Mouse (Mus musculus) ES-Bruce4 (cell line): Measurements from ENCODE around the gene Hacd3. TPM values are rescaled to one million over a fixed set of nuclear protein-coding genes. Genes with fewer than 3 reads are reported as not detected.

ENCODE experiments used
- H3K27ac ChIP-seq: 2 replicates; pipeline ENCODE4 v1.5.1; 2012; ENCODE audit warnings: low read length, inconsistent platforms; ENCODE audit not compliant: insufficient read depth
- H3K27me3 ChIP-seq: 2 replicates; pipeline ENCODE4 v1.6.1; 2012; ENCODE audit warnings: mild to moderate bottlenecking, low read length, inconsistent platforms; ENCODE audit not compliant: control insufficient read depth, poor library complexity, insufficient read depth, severe bottlenecking
- H3K36me3 ChIP-seq: 2 replicates; pipeline ENCODE4 v1.6.1; 2012; ENCODE audit warnings: inconsistent platforms, mild to moderate bottlenecking, low read length, moderate library complexity; ENCODE audit not compliant: control insufficient read depth, poor library complexity, insufficient read depth, severe bottlenecking
- H3K4me1 ChIP-seq: one replicate; pipeline ENCODE4 v1.8.1; 2011; ENCODE audit warnings: low read length; ENCODE audit not compliant: control insufficient read depth, insufficient read depth
- H3K4me3 ChIP-seq: 2 replicates; pipeline ENCODE4 v1.5.1; 2011; ENCODE audit warnings: low read depth, mild to moderate bottlenecking, low read length
- H3K9ac ChIP-seq: 2 replicates; pipeline ENCODE4 v1.6.1; 2012; ENCODE audit warnings: low read depth, mild to moderate bottlenecking, inconsistent platforms; ENCODE audit not compliant: poor library complexity, severe bottlenecking
- H3K9me3 ChIP-seq: replicated peaks from 2 replicates; pipeline ENCODE4 v1.6.1; 2012; ENCODE audit warnings: mild to moderate bottlenecking, low read length, inconsistent platforms; ENCODE audit not compliant: control insufficient read depth, poor library complexity, insufficient read depth, severe bottlenecking
- CTCF ChIP-seq: IDR thresholded peaks from one replicate; pipeline ENCODE4 v1.8.1; 2011; ENCODE audit warnings: low read depth, low read length
- EP300 ChIP-seq: IDR thresholded peaks from 2 replicates; pipeline ENCODE4 v1.6.1; 2011; ENCODE audit warnings: low read depth, low read length; ENCODE audit not compliant: insufficient read depth
- POLR2A ChIP-seq: IDR thresholded peaks from one replicate; pipeline ENCODE4 v1.8.1; 2011; ENCODE audit warnings: low read length; ENCODE audit not compliant: insufficient read depth
- polyA plus RNA-seq: library from polyadenylated mRNA; stranded (reverse); fragments of >200 nt; gene quantifications from 2 replicates; pipeline ENCODE4 v1.2.4, GENCODE M21; 2011; ENCODE audit warnings: low read depth; ENCODE audit not compliant: missing spikeins, insufficient read depth, insufficient read length

The Hacd3 gene
- polyA plus RNA-seq, 1 experiment: 31.6 TPM

GRCm38 (mm10) chr9:64990291-64990690 lies 31.2 kb downstream of the Hacd3 start:
- TF ChIP-seq POLR2A: no peak
- no peak for TF ChIP-seq CTCF
- no peak for TF ChIP-seq EP300
- Histone ChIP-seq H3K9me3 (no peaks in the 10 kb centered on the region), H3K4me3 (no peak overlapping the region), H3K27ac (no peak overlapping the region), H3K4me1 (no peaks in the 10 kb centered on the region), H3K9ac (no peak overlapping the region), H3K36me3 (peaks cover 23% of the 10 kb centered on the region), H3K27me3 (no peaks in the 10 kb centered on the region)

- H3K27ac ChIP-seq: no peak overlapping the region
- TF ChIP-seq POLR2A: no peak
- TF ChIP-seq EP300: no peak
- no peak for TF ChIP-seq CTCF
- no peak overlapping the region for H3K4me3 ChIP-seq
- no peak overlapping the region for H3K9ac ChIP-seq
- H3K9me3 ChIP-seq: no peaks in the 10 kb centered on the region
- peaks cover 28% of the 10 kb centered on the region for H3K36me3 ChIP-seq
- H3K27me3 ChIP-seq: no peaks in the 10 kb centered on the region
- H3K4me1 ChIP-seq: no peaks in the 10 kb centered on the region
Observed at GRCm38 (mm10) chr9:64988443-64988842, 33.0 kb downstream of the Hacd3 start.

- Histone ChIP-seq H3K36me3 (peaks cover 28% of the 10 kb centered on the region), H3K9ac (no peak overlapping the region), H3K9me3 (no peaks in the 10 kb centered on the region), H3K27ac (no peak overlapping the region), H3K4me1 (no peaks in the 10 kb centered on the region), H3K4me3 (no peak overlapping the region), H3K27me3 (no peaks in the 10 kb centered on the region)
- TF ChIP-seq CTCF (no peak), EP300 (no peak), POLR2A (no peak)
Observed at GRCm38 (mm10) chr9:64987651-64988050, 33.8 kb downstream of the Hacd3 start.

DNA sequence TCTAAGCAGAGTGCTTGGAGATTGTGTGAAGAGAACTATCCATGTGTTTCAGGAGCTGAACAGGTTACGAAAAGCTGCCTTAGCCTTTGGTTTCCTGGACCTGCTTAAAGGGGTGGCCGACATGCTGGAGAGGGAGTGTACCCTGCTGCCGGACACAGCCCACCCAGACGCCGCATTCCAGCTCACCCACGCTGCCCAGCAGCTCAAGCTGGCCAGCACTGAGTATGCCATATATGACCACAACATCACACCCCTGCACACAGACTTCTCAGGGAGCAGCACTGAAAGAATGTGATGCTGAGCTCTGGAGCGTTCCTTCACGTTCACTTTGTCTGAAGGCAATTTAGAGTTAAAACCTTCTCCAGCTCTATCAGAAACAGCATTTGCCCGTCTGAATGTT lies 35.7 kb downstream of the Hacd3 start:
- TF ChIP-seq EP300 (no peak), CTCF (no peak), POLR2A (no peak)
- Histone ChIP-seq H3K27me3 (no peaks in the 10 kb centered on the region), H3K4me3 (no peak overlapping the region), H3K9me3 (no peaks in the 10 kb centered on the region), H3K36me3 (peaks cover 23% of the 10 kb centered on the region), H3K27ac (no peak overlapping the region), H3K9ac (no peak overlapping the region), H3K4me1 (no peaks in the 10 kb centered on the region)

GRCm38 (mm10) chr9:64985037-64985794 lies 36.3 kb downstream of the Hacd3 start:
- H3K9me3 ChIP-seq: no peaks in the 10 kb centered on the region
- no peak overlapping the region for H3K27ac ChIP-seq
- TF ChIP-seq POLR2A: no peak
- TF ChIP-seq EP300: no peak
- TF ChIP-seq CTCF: no peak
- H3K4me3 ChIP-seq: no peak overlapping the region
- no peaks in the 10 kb centered on the region for H3K27me3 ChIP-seq
- peaks cover 23% of the 10 kb centered on the region for H3K36me3 ChIP-seq
- H3K4me1 ChIP-seq: no peaks in the 10 kb centered on the region
- no peak overlapping the region for H3K9ac ChIP-seq

DNA sequence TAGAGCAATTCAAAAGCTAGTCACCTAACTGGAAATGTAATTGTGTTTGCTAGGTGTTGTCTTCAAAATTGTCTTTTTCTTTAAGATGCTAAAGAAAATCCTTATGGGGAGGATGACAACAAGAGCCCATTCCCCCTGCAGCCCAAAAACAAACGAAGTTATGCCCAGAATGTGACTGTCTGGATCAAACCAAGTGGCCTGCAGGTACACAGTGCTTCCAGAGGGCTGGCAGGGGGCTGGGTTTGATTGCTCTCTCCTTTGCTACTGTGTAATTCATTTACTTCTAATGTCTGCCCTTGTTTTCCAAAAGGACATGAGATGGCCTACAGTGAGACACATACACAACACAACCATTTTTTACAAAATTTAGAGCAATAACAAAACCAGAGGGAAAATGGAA lies 39.6 kb downstream of the Hacd3 start:
- H3K4me1 ChIP-seq: no peaks in the 10 kb centered on the region
- no peaks in the 10 kb centered on the region for H3K27me3 ChIP-seq
- no peak overlapping the region for H3K27ac ChIP-seq
- no peaks in the 10 kb centered on the region for H3K9me3 ChIP-seq
- peaks cover 22% of the 10 kb centered on the region for H3K36me3 ChIP-seq
- TF ChIP-seq EP300 (no peak), CTCF (no peak), POLR2A (no peak)
- no peak overlapping the region for H3K4me3 ChIP-seq
- no peak overlapping the region for H3K9ac ChIP-seq
